Mouse (Mus musculus) gastrocnemius, postnatal 36 days (tissue): Measurements from ENCODE around the gene Pop7. TPM values are rescaled to one million over a fixed set of nuclear protein-coding genes. Genes with fewer than 3 reads are reported as not detected.

Experiments
- DNase-seq, 2 experiments: peaks; one replicate each; pipeline ENCODE4 v3.0.0; 2022
- intact Hi-C: fragments of 180-260 bp; cut with DNase I; formaldehyde crosslinking; loops from one replicate; pipeline ENCODE4 v1.15.1; 2025
- long read RNA-seq, 2 experiments: library from polyadenylated mRNA; stranded (forward); transcript quantifications; one replicate each; pipeline ENCODE4 v2.0.0; 2021
- total RNA-seq, 2 experiments: library from RNA; stranded (reverse); gene quantifications; 2 replicates each; pipeline ENCODE4 v1.2.3; 2021

Pop7 gene
- 1 to 10 TPM; 8.6 to 9.9 TPM for total RNA-seq
- long read RNA-seq, experiment 1, transcript Pop7-201 (2 exons, 881 nt), result minor isoform, 12 of 28 reads
- long read RNA-seq, experiment 1, transcript Pop7-202 (1 exons, 988 nt), result major isoform, 16 of 28 reads
- long read RNA-seq, experiment 1, partial matches to known transcripts, result 0 of 28 reads
- long read RNA-seq, experiment 1, other reads (novel, unspliced or antisense), result 0 of 28 reads
- long read RNA-seq, experiment 2, transcript Pop7-201 (2 exons, 881 nt), result minor isoform, 8 of 17 reads
- long read RNA-seq, experiment 2, transcript Pop7-202 (1 exons, 988 nt), result major isoform, 9 of 17 reads
- long read RNA-seq, experiment 2, partial matches to known transcripts, result 0 of 17 reads
- long read RNA-seq, experiment 2, other reads (novel, unspliced or antisense), result 0 of 17 reads

- intact Hi-C loops, result loop anchor here (5.0 to 10.0 kb wide), 2 partner anchors 190 to 253 kb away; partner anchors contain the start of gene Trip6
These were observed at the start of gene Pop7 for GRCm38 (mm10) chr5:137501709-137502666. Pop7 (minus strand) TSS chr5:137502518.

GRCm38 (mm10) chr5:137551119-137551518 is 48.8 kb upstream of the Pop7 start:
- DNase-seq, result no peak
- intact Hi-C loops, result no loop called here

More at GRCm38 (mm10) chr5:137501709-137502666, at the start of gene Pop7:
- DNase-seq, result peak; percentile 100

GRCm38 (mm10) chr5:137549840-137550239 is 47.5 kb upstream of the Pop7 start:
- no peak for DNase-seq
- intact Hi-C loops, result no loop called here

GRCm38 (mm10) chr5:137545596-137545995 is 43.3 kb upstream of the Pop7 start:
- intact Hi-C loops, result no loop called here
- DNase-seq, result no peak

- DNase-seq, result no peak
- intact Hi-C loops, result no loop called here
These were observed 42.6 kb upstream of the Pop7 start for GRCm38 (mm10) chr5:137544926-137545325.

- intact Hi-C loops, result no loop called here
- DNase-seq, result no peak
These were observed 39.6 kb upstream of the Pop7 start for GRCm38 (mm10) chr5:137541768-137542540.

- intact Hi-C loops, result no loop called here
- DNase-seq, result no peak
These were observed 38.7 kb upstream of the Pop7 start for GRCm38 (mm10) chr5:137540991-137541390.

- intact Hi-C loops, result no loop called here
- no peak for DNase-seq
These were observed 37.0 kb upstream of the Pop7 start for GRCm38 (mm10) chr5:137539291-137539801.

- intact Hi-C loops, result no loop called here
- DNase-seq, result no peak
These were observed 35.1 kb upstream of the Pop7 start for GRCm38 (mm10) chr5:137537461-137537860.

- DNase-seq, result no peak
- intact Hi-C loops, result no loop called here
These were observed 33.0 kb upstream of the Pop7 start for GRCm38 (mm10) chr5:137535318-137535717.

GRCm38 (mm10) chr5:137534762-137535161 is 32.4 kb upstream of the Pop7 start:
- intact Hi-C loops, result loop anchor here (5.0 kb wide), 2 partner anchors 213 to 243 kb away; partner anchors contain the start of genes Ppp1r35 and Tsc22d4

GRCm38 (mm10) chr5:137533117-137533827 is 31.0 kb upstream of the Pop7 start, which contains the start of the genes Epo and Gnb2:
Epo (minus strand) TSS chr5:137533242.
Gnb2 (minus strand) TSS chr5:137533510.
- peak; percentile 97 to 100 for DNase-seq
- intact Hi-C loops, result loop anchor here (2.0 to 5.0 kb wide), 3 partner anchors 68 to 244 kb away; partner anchors contain the start of genes Mospd3, Ppp1r35 and Tsc22d4

More at GRCm38 (mm10) chr5:137534762-137535161, 32.4 kb upstream of the Pop7 start:
- no peak for DNase-seq

- no peak for DNase-seq
- intact Hi-C loops, result loop anchor here (2.0 to 5.0 kb wide), 3 partner anchors 68 to 245 kb away; partner anchors contain the start of genes Mospd3, Ppp1r35 and Tsc22d4
These were observed 30.4 kb upstream of the Pop7 start for GRCm38 (mm10) chr5:137532808-137533116.

GRCm38 (mm10) chr5:137532131-137532807 is 30.0 kb upstream of the Pop7 start:
- intact Hi-C loops, result loop anchor here (2.0 to 5.0 kb wide), 3 partner anchors 69 to 245 kb away; partner anchors contain the start of genes Mospd3, Ppp1r35 and Tsc22d4
- no peak for DNase-seq

- intact Hi-C loops, result loop anchor here (2.0 to 5.0 kb wide), 3 partner anchors 69 to 246 kb away; partner anchors contain the start of genes Mospd3, Ppp1r35 and Tsc22d4
- peak; percentile 57 to 63 for DNase-seq
These were observed 29.3 kb upstream of the Pop7 start for GRCm38 (mm10) chr5:137531414-137532130.

- DNase-seq, result peak; percentile 60 to 74
- intact Hi-C loops, result loop anchor here (5.0 kb wide), 2 partner anchors 216 to 246 kb away; partner anchors contain the start of genes Ppp1r35 and Tsc22d4
These were observed 28.5 kb upstream of the Pop7 start for GRCm38 (mm10) chr5:137530588-137531413.
